Mouse (Mus musculus): ENCODE results near the gene Chd3.

The Chd3 gene

GRCm38 (mm10) chr11:69366855-69367615, 2.2 kb downstream of the Chd3 start:
- peak in 1 of 2 experiments; percentile 12 for DNase-seq (ENCODE audit: low spot score in 2 of 2)

DNA sequence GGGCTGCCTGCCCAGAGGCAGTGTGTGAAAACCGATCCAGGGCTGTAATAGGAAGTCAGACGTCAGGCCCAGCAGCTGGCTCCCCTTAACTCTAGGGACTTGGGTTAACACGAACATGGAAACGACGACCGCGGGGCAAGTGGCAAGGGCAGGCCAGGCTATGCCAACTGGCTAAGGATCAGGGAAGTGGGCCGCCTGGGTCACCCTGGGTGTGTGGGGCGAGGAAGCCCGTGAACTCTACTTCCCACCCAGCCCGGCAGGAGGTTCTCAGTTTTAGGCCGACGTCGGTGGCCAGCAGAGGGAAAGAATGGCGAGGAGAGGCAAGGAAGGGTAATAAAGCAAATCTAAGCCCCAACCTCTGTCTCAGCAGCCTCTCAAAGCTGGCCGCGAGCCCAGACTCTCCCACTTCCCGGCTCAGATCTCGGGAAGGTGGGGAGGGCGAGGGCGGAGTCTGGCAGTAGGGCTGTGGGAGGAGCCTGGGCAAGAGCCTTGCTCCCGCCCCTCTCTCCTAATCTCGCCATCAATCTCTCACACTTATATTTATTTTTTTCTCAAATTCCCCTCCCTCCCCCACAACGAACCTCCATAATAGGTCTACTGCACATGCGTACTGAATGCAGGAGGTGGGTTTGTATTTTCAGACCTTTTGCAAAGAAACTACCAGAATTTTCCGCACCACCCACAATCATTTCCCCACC, 2.9 kb downstream of the Chd3 start:
- peak; percentile 92 to 93 for DNase-seq (ENCODE audit: low spot score in 2 of 2)

DNA sequence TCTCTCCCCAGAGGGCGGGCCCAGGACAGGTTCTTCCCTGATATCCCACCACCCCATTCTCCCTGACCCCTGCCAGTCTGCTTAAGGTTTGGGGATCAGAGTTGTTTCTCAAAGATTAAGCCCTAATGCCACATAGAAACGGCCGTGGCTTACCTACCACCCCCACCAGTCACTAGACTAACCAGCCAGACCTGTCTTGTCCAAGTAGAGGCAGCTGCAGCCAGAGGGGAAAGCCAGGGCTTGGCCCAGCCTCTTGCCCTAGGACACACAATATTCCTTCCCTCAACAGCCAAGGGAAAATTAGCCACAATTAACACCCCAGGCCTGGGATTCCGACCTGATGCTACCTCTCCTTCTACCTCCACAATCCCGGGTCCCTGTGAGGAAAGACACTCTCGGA, 3.5 kb downstream of the Chd3 start:
- DNase-seq (ENCODE audit: low spot score in 2 of 2), result no peak

DNA sequence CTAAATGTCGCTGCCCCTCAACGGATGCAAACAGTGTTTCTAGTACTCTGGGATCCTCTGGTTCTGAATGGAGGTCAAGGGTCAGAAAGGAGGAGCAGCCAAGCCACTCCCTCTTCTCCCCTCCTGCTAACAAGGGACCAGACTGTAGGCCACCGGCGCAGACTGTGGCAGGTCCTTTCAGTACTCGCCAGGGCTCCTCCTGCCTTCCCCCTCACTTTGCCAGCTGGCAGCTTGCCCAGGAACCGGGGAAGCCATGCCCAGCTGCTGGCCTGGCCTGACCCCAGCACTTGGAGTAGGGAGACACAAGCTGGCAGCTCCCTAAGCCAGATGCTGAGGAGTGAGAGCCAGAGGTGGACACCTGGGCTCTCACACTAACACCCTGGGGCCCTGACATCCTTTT, 4.3 kb downstream of the Chd3 start:
- peak; percentile 93 to 94 for DNase-seq (ENCODE audit: low spot score in 2 of 2)

GRCm38 (mm10) chr11:69364376-69364775, 4.8 kb downstream of the Chd3 start:
- DNase-seq (ENCODE audit: low spot score in 2 of 2), result no peak

DNA sequence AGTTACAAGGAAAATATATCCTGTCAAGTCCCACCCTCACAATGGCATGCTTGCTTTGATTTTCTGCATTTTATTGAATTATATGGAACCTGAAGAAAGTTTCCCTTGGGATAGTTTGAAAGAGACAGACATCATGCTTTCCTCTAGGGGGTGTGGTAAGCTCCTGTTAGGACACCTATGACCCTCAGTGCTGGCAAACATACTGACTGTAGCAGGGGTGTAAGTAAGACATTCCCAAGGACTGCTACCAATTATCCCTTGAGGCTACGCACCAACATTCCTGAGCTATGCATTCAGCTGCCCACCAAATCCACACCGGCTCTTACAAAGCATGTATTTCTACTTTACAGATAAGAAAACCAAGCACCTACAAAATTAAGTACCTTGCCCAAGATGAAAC, 6.7 kb downstream of the Chd3 start:
- DNase-seq (ENCODE audit: low spot score in 2 of 2), result no peak

DNA sequence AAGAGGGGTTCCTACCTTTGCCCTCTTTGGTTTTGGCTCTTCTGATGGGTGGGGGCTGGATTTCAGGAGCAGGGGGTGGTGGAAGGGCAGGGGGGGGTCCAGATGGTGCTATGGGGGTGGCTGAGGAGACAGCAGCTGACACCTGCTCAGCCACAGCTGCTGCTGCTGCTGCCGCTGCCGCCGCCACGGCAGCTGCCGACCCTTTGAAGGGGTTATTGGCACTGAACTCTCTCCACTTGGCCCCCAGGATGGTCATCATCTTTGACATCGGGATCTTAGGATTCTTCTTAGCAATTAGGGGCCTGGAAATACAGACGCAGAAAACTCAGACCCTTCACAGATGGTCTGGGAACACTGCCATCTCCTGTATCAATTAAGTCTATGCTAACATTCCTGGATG, 7.2 kb downstream of the Chd3 start:
- no peak for DNase-seq (ENCODE audit: low spot score in 2 of 2)

DNA sequence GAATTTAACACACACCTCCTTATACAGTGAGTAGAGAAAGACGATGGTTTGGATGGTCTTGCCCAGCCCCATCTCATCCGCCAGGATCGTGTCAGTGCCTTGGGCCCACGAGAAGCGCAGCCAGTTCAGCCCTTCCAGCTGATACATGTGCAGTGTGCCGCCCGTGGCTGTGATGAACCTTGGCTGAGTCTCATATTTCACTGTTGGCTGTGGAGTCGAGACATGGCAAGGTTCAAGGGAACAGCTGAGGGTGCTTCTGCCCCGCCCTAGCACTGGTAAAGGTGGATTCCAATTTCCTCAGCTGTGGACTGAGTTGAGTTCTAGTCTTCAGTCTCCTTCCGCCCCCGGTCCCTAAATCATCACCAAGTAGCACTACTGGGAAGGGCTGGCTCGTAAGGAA, 11.5 kb downstream of the Chd3 start:
- no peak for DNase-seq (ENCODE audit: low spot score in 2 of 2)

- DNase-seq (ENCODE audit: low spot score in 2 of 2), result no peak
These were observed 12.7 kb downstream of the Chd3 start for GRCm38 (mm10) chr11:69356544-69356943.

DNA sequence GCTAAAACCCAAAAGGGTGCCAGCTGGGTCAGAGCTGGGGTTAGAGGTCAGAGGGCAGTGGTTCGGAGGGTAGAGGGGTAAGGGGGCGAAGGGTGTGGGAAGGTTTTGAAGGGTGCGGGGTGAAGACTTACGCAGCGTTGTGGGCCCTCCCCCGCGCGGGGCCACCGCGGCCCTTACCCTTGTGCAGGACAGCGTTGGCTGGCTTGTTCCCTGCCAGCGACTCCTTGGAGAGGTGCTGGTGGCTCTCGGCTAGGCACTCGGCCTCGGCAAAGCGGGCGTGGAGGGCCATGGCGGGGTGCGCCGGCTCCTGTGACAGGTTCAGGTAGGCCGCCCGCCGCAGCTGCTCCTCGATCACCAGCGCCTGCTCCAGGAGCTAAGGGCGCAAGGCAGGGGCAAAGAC, 22.8 kb downstream of the Chd3 start:
- DNase-seq (ENCODE audit: low spot score in 2 of 2), result no peak

DNA sequence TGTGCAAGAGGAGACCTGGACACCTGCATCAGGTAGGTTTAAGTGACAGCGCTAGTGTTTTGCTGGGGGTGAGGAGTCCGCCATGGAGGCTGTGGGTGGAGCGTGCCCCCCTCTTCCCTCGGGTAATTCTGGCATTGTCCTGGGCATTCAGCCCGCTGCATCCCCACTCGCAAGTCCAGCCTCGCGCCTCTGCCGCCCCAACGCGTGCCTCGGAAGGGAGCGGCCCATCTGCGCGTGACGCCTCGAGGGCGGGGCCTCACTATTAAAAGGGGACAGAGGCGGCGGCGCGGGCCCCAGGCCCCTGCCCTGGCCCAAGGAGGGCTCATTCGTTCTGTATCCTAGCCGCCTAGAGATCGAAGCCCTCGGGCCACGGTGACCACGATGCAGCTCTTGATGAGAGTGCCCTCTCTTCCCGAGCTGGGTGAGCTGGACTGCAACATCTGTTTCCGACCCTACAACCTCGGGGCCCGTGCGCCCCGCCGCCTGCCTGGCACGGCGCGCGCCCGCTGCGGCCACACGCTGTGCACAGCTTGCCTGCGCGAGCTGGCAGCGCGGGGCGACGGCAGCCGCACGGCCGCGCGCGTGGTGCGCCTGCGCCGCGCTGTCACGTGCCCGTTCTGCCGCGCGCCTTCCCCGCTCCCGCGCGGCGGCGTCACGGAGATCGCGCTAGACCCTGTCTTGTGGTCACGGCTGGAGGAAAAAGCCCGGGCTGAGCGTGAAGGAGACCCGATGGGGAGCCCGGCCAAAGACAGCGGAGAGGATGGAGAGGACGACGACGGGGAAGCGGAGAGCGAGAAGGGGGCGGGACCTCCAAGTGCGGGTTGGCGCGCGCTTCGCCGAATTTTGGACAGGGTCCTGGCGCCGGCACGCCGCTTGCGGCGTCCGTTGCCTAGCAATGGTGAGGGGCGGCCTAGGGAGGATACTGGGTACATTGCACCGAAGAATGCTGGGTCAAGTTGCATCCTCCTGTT, 28.8 kb downstream of the Chd3 start, which contains the start of gene Rnf227:
Gene Rnf227, plus strand, starts transcription at position 301 of the 971 bp plus-strand sequence.
- DNase-seq (ENCODE audit: low spot score in 2 of 2), result peak; percentile 49 to 54

- DNase-seq (ENCODE audit: low spot score in 2 of 2), result no peak
These were observed 34.4 kb downstream of the Chd3 start for GRCm38 (mm10) chr11:69334796-69335195.

DNA sequence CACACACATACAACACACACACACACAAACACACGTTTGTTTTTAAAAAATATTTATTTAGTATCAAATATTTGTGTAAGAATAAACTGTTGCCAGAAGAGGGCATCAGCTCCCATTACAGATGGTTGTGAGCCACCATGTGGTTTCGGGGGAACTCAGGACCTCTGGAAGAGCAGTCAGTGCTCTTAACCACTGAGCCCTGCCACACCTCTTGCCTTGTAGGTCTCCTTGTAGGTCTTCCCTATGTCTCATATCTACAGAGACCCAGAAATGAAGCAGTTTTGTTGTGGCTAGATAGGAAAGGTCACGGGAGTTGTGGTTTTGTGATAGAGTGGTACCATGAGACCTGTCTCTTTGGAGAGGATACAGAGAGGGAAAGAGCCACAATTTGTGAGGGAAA, 35.3 kb downstream of the Chd3 start:
- DNase-seq (ENCODE audit: low spot score in 2 of 2), result no peak

GRCm38 (mm10) chr11:69332713-69333253, 36.4 kb downstream of the Chd3 start:
- DNase-seq (ENCODE audit: low spot score in 2 of 2), result no peak

- peak; percentile 64 to 72 for DNase-seq (ENCODE audit: low spot score in 2 of 2)
These were observed 37.2 kb downstream of the Chd3 start for GRCm38 (mm10) chr11:69331929-69332405.

GRCm38 (mm10) chr11:69331152-69331551, 38.1 kb downstream of the Chd3 start:
- DNase-seq (ENCODE audit: low spot score in 2 of 2), result no peak

- DNase-seq (ENCODE audit: low spot score in 2 of 2), result no peak
These were observed 40.7 kb downstream of the Chd3 start for GRCm38 (mm10) chr11:69328517-69328916.

GRCm38 (mm10) chr11:69327648-69328047, 41.6 kb downstream of the Chd3 start:
- DNase-seq (ENCODE audit: low spot score in 2 of 2), result no peak

DNA sequence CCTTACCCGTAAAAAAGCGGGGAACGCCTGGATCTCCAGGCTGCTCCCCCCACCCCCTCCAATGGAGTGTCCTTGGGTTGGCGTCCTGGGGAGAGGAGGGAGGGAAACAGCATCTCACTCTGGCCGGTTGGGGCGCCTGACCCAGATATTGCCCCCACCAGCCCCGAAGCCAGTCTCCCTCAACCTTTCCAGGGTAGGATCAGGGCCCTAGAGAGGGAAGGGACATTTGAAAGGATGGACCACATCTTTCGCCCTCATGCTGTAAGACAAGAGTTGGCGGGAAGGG, 42.1 kb downstream of the Chd3 start:
- DNase-seq (ENCODE audit: low spot score in 2 of 2), result no peak

DNA sequence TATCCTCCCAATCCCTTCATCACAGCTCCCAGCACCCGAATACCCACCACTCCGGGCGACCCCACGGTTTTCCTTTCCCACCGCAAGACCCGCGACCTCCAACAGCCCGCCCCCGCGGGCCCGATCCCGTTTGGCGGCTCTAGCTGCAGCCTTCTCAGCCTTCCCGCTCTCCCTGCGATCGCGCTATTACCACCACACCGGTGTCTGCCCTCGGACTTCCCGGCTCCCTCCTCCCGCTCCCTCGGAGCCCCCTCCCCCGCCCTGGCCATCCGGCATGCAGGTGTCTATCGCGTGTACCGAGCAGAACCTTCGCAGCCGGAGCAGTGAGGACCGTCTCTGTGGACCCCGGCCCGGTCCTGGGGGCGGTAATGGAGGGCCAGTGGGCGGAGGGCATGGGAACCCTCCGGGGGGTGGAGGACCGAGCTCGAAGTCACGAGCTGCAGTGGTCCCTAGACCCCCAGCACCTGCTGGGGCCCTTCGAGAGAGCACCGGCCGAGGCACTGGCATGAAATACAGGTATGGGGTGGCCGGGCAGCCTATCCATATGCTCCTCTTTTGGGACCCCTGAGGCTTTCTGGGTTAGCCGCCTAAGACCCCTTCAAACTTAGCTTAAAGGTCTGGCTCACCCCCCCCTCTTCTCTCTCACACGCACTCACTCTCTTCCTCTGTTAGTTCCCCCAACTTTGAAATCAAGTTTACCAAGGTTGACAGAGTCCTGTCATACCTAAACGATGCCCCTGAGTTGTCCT, 42.6 kb downstream of the Chd3 start:
- DNase-seq (ENCODE audit: low spot score in 2 of 2), result peak in 1 of 2 experiments; percentile 16
